Mouse (Mus musculus): Measurements from ENCODE around the gene AC129217.1.

AC129217.1 gene

GRCm38 (mm10) chr19:8871267-8872186, 42.0 kb downstream of the AC129217.1 start, which contains the start of gene Ubxn1:
TSS of gene Ubxn1 (plus strand) at chr19:8871496.
- 1% methylated on average over 59 of the region's 59 CpGs for WGBS

GRCm38 (mm10) chr19:8872266-8872840, 42.8 kb downstream of the AC129217.1 start:
- WGBS, result 66% methylated on average over 10 of the region's 10 CpGs

- 90% methylated on average over 7 of the region's 7 CpGs for WGBS
Observed at GRCm38 (mm10) chr19:8875031-8875430, 45.5 kb downstream of the AC129217.1 start.

- WGBS, result under 1% methylated on average over 42 of the region's 42 CpGs
Observed at GRCm38 (mm10) chr19:8880311-8881033, 50.9 kb downstream of the AC129217.1 start, which contains the start of gene Uqcc3. TSS of gene Uqcc3 (minus strand) at chr19:8880923.

GRCm38 (mm10) chr19:8881034-8881392, 51.4 kb downstream of the AC129217.1 start:
- WGBS, result 2% methylated on average over 3 of the region's 3 CpGs

GRCm38 (mm10) chr19:8883616-8884015, 54.0 kb downstream of the AC129217.1 start, which contains the start of the genes Lbhd1 and Gm49403:
TSS of gene Lbhd1 (plus strand) at chr19:8883732.
TSS of gene Gm49403 (plus strand) at chr19:8883930.
- 75% methylated on average over 3 of the region's 3 CpGs for WGBS

- WGBS, result 44% methylated on average over 1 of the region's 1 CpGs
Observed at GRCm38 (mm10) chr19:8886916-8887584, 57.5 kb downstream of the AC129217.1 start.

GRCm38 (mm10) chr19:8887585-8888463, 58.3 kb downstream of the AC129217.1 start:
- WGBS, result 21% methylated on average over 19 of the region's 19 CpGs

GRCm38 (mm10) chr19:8888511-8889385, 59.2 kb downstream of the AC129217.1 start, which contains the start of the genes 1810009A15Rik and Gm49416:
TSS of gene 1810009A15Rik (plus strand) at chr19:8888853.
TSS of gene Gm49416 (plus strand) at chr19:8888926.
- under 1% methylated on average over 58 of the region's 58 CpGs for WGBS
